Mouse (Mus musculus): ENCODE results near the gene Med20.

Gene Med20

DNA sequence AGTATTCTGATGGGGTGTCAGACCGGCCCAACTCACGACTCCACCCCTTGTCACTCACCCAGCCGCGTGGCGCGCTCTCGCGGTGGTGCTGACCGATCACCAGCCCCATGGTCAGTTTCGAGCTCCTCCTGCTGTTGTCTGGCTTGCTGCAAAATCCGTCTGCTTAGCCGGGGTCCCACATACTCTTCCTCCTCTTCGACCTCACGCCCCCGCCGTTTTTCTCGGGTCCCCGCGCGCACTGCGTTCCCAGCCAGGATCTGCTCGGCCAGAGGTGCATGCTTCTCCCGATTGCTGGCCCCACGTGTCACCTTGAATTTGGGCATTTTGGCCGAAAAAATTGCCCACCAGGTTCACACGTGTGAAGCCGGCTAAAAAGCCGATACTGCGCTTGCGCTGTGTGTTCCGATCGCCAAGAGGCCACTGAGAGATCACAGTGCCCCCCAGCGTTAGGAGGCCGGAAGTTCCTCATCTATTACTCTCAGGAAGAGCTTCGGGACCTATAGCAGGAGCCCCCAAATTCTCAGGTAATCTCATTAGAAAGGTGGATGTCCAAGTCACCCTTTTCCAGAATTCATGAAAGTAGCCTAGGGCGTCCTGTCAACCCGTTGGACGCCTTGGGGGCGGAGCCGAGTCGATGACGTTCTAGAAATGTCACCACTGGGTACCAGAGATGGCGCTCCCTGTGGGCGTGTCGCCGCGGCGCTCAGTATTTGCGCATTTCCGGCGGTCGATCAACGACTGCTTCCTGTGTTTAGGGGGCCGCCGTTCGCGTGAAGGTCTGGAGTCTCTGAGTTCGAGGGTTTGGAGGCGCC, at the start of gene Med20, which contains the start of the genes Bysl and Gm20517:
Gene Med20 (plus strand): TSS at position 734 of the 812 bp plus-strand sequence.
Gene Bysl (minus strand): TSS at position 644 of the 812 bp plus-strand sequence.
Gene Gm20517 (plus strand): TSS at position 741 of the 812 bp plus-strand sequence.
- DNase-seq (ENCODE audit: low spot score) = peak; percentile 96

DNA sequence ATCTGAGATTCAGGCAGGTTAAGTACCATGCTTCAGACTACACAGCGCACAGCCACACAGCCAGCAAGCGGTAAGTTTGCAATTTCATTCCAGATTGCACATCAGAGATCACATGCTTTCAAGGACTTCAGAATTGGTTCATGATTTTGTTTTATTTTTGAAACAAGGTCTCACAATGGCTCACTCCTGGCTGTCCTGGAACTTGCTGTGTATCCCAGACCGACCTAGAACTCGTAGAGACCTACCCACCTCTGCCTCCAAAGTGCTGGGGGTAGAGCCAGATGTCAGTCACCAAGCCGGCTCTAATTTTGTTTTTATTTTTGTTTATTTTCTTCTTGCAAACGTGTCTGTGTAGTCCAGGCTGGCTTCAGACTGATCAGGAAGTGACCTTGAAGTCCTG, 48.5 kb upstream of the Med20 start:
- DNase-seq (ENCODE audit: low spot score) = no peak

DNA sequence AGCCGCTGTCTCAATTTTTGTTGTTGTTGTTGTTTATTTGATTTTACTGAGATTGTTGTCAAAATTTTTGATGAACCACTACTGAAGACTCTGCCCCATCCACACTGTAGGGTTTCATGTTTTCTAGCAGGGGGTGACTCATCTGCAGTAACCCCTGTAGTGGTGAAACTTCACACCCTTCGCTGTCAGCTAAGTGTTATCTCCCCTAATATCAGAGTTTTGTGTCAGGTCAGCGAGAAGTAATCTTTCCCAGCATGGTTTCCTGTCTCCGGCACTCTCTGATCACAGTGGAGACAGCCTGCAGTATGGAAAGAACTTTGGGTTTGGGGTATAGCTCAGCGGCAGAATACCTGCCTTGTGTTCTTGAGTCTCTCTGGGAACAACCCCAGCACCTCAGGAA, 46.8 kb upstream of the Med20 start:
- no peak for DNase-seq (ENCODE audit: low spot score)

DNA sequence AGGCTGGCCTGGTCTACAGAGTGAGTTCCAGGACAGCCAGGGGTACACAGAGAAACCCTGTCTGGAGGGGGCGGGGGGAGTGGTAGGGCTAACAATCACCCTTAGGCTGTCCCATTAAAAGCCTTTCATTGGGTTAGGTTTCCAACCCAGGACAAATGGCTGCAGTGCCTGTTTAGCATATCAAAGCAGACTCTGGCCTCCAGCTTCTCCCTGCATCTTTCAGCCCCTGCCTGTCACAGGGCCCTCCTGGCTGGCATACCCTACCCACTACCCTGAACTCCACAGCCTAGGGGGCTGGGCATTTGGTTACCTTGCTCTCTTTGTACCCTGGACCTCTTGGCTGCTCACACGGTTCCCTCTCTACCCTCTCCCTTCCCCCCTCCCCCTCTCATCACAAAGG, 45.2 kb upstream of the Med20 start:
- DNase-seq (ENCODE audit: low spot score) = no peak

DNA sequence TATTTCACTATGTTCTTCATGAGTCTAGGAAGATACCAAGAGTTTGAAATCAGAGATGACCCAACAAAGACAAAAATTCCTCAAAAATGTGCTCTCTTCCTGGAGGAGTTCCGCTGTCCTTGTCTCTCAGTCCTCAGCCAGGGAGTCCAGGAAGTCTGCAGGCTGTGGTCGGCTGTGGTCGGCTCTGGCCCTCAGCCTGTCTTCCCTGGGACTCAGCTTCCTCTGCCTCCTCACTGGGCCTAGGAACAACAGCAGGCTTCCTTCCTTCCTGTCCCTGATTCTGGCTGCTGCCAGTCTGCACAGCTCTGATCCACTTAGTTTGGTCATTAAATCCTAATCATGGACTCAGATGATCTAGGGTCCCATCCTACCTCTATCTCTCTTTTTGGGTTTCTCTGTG, 44.1 kb upstream of the Med20 start:
- DNase-seq (ENCODE audit: low spot score) = no peak

DNA sequence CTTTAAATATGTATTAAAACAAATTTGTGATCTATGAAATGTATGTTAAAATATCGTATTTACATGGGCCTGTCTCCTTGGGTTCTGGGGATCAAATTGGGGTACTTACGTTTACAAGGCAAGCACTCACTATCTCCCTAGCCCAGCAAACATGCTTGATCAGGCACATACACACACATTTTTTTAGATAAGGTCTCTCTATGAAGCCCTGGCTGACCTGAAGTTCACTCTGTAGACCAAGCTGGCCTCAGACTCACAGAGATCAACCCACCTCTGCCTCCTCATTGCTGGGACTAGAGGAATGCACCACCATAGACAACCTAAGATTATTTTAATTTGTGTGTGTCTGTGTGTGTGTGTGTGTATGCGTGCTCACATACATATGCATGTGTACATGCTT, 43.0 kb upstream of the Med20 start:
- DNase-seq (ENCODE audit: low spot score) = no peak

DNA sequence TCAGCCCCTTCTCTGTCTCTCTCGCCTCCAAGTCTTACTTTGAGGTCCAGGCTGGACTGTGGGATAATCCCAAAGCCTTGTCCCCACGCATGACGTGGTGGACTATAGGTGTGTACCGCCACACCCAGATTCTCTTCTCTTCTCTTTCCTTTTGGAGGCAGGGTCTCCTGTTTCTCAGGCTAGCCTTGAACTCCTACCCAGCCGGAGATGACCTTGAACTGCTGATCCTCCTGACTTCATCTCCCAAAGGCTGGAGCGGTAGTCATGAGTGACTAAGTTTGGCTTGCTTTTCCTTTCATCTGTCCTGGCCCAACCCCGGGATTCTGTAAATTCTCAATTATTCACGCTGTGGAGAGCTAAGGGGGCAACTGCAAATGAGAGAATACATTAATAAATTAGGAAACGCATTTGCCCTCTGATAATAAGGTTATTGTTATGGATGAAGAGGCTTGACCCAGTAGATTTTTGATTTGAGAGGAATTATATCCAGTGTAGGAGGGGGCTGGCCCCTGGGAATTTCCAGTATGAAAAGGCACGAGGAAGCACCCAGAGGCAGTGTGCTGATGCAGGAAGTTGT, 42.3 kb upstream of the Med20 start:
- DNase-seq (ENCODE audit: low spot score) = no peak

DNA sequence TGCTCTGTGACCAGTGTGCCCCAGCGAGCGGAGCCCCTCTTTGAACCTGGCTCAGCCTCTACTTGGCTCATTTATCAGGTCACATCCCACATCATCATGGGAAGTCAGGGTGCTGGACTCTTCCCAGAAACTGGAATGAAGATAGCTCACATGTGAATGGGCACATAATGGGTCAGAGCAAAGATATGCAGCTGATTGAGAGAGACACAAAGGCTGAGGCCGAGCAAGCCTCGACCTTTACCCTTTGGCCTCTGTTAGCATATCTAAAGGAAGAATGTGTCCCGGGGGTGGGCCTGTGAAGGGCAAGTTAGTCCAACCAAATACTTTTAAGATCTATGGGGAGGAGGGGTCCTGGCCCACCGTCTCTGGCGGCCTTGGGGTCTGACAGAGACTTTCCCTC, 39.8 kb upstream of the Med20 start:
- DNase-seq (ENCODE audit: low spot score) = no peak

DNA sequence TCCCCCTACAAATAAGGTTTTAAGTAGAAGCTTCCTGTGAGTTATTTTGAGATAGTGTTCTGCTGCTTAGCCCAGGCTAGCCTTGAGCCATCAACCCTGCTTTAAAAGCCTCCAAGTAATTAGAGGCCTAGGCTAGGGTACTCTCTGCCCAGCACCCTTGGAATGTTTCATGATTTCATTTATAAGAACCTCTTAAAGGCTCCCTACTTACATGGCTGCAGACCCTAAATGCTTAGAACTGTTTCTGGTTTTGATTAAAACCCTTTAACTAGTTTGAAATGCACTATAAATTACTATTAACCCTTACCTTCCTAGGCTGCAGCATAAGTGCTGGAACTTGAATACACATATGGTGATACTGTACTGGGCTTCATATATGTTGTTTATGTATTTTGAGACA, 38.9 kb upstream of the Med20 start:
- no peak for DNase-seq (ENCODE audit: low spot score)

DNA sequence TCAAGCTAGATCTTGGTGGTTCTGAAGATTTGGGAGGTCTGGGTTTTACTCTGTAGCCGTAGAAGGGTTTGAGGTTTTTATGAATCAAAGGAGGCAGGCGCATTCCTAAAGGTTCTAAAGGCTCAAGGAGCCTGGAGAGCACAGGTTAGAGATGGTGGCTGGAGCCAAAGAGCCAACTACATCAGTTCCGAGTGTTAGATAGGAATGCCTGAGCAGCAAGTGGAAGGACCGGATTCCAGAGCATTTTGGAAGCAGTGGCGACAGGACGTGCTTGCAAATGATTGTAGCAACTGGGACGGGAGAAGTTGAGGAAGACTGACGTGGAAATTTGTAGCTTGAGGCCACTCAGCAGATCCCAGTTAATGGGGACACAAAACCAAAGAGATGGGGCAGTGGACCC, 37.4 kb upstream of the Med20 start:
- no peak for DNase-seq (ENCODE audit: low spot score)

DNA sequence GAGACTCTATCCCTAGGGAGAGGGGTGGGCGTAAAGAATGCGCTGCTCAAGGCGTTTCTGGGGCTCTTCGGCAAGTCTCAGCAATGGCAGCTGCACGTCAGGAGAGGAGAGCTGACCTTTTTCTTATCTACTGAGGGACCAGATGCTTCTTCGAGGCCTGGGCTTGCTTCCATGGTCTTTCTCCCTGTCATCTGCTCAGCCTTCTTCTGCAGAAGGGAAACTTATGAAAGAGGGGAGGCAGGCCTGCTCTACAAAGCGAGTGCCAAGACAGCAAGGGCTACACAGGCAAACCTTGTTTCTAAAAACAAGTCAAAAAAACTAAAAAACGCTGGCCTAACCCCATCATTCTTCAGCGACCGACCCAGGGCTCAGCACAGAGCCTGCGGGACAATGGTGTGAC, 36.6 kb upstream of the Med20 start:
- DNase-seq (ENCODE audit: low spot score) = no peak

DNA sequence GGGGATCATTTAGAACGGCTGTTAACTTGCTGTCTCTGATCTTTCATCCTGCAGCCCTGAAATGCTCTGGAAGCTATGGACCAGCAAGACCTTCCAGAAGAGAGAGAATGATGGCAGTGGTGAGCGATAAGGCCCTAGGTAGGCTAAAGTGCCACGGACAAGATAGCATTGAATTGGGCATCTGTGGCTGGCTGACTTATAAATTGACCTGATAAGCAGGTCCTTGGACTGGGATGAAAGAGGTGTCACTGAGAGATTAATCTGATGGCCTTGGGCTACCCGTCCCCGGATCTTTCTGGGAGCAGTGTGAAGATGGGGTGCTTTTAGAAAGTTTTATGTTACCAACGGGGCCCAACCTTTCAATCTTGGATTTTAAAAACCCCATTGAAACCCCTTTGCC, 32.7 kb upstream of the Med20 start:
- no peak for DNase-seq (ENCODE audit: low spot score)

DNA sequence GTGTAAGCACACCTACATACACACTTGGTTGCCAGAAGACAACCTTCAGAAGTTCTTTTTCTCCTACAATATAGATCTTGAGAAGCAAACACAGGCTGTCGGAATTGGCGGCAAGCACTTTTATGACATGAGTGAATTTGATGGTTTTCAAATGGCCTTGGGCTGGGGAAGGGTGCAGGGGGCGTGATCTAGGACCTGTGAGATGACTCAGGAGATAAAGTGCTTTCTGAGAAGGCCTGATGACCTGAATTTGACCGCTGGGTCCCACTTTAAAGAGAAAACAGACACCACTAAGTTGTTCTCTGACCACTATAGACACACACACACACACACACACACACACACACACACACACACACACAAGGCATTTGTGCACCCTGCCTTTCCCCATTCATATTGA, 30.4 kb upstream of the Med20 start:
- no peak for DNase-seq (ENCODE audit: low spot score)

DNA sequence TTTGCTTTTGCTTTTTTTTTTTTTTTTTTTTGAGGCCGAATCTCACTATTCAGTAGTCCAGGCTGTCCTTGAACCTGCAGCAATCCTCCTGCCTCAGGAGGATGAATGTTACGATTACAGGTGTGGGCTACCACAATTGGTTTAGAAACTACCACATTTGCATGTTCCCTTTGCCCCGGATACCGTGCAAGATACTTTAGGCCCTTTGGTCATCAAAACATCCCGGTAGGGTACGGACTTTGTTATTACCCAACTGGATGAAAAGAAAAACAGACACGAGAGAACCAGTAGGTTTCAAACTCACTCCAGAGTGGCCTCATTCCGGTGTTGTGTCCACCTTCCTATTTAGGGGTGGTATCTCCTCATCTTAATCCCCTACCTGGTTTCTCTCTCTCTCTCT, 22.9 kb upstream of the Med20 start:
- no peak for DNase-seq (ENCODE audit: low spot score)

DNA sequence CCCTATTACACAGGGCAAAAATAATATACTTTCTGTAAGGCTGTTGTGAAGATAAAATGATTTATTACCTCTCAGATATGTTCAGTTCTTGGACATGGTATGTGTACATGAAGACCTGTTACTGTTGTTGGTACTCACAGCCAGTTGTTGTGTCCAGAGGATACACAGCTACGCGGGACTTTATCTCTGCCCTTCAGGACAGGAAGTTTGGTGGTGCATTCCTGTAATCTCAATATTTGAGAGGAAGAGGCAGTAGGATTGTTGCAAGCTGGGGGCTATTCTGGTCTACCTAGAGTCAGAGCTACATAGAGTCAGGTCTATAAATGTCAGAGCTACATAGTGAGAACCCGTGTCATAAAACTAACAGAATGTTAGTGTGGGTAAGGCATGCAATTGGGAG, 20.3 kb upstream of the Med20 start:
- DNase-seq (ENCODE audit: low spot score) = no peak

DNA sequence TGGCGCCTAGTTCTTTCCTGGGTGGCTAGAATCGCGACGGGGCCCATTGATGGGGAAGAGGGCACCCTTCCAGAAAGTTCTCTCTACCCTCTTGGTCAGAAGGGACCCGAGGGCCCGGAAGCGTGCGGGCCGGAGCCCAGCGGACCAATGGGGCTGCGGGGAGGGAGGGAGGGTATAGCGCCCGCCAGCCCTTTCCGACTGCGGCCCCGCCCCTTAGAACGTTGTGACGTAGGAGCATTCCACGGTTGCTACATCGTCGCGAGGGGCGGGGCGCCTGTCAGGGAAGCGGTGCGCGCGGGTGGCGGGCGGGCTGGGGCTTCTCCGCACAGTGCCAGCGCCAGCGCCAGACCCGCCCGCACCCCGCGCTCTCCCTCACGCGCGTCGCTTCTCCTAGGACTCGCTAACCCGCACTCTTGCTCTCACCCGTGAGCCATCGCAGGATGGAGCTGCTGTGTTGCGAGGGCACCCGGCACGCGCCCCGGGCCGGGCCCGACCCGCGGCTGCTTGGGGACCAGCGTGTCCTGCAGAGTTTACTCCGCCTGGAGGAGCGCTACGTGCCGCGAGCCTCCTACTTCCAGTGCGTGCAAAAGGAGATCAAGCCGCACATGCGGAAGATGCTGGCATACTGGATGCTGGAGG, 18.0 kb upstream of the Med20 start:
- DNase-seq (ENCODE audit: low spot score) = peak; percentile 92

DNA sequence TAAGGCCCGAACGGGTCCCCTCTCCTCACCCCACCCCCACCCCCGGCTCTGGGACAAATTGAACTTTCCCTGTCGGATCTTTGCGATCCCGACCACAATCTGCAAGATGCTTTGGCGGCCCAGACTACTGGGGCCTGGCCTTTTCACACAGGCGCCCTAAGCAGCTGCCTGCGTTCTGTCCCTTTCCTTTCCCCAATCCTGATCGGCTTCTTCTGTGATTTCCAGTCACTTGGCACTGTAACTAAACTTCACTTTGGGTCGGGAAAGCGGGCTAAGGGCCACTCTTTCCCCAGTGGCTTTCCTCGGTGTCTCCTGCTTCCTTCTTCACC, 17.6 kb upstream of the Med20 start:
- DNase-seq (ENCODE audit: low spot score) = no peak

DNA sequence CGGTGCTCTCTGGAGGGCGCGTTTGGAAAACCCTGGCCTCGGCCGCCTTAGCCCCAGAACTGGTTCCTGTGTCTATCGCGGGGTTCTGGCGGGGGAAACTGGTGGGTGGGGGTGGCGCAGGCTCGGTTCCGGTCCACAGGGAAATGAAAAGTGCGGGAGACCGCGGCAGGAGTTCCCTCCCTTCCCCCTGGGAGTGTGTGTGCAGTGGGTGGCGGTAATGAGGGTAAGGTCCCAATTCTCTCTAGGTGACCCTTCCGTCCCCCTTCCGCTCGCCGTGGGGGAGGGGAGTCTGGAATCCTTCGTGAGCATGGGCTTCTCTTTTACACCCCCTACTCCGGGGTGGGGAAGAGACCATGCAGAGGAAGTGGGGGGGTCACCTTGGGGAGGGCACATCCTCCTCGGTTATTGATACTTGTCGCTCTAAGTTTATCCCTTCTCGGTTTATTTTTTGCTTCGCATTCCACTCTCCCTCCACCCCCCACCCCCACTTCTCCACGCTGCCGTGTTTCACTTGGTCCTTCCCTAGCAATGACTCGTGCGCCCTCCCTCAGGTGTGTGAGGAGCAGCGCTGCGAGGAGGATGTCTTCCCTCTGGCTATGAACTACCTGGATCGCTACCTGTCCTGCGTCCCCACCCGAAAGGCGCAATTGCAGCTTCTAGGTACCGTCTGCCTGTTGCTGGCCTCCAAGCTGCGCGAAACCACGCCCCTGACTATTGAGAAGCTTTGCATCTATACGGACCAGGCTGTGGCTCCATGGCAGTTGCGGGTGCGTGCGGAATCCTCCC, 17.0 kb upstream of the Med20 start:
- no peak for DNase-seq (ENCODE audit: low spot score)

DNA sequence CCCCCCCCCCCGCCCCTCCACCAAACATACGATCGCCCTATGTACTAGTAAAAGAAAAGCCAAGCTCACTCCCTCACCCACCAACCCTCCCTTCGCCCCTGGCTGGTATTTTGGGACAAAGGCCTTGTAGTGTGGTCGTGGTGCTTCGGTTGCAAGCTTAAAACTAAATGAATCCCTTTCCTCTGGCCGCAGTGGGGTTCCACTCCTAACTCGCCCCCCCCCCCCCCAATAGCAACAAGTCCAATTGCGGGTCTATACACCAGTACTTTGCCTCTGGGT, 16.5 kb upstream of the Med20 start:
- no peak for DNase-seq (ENCODE audit: low spot score)

DNA sequence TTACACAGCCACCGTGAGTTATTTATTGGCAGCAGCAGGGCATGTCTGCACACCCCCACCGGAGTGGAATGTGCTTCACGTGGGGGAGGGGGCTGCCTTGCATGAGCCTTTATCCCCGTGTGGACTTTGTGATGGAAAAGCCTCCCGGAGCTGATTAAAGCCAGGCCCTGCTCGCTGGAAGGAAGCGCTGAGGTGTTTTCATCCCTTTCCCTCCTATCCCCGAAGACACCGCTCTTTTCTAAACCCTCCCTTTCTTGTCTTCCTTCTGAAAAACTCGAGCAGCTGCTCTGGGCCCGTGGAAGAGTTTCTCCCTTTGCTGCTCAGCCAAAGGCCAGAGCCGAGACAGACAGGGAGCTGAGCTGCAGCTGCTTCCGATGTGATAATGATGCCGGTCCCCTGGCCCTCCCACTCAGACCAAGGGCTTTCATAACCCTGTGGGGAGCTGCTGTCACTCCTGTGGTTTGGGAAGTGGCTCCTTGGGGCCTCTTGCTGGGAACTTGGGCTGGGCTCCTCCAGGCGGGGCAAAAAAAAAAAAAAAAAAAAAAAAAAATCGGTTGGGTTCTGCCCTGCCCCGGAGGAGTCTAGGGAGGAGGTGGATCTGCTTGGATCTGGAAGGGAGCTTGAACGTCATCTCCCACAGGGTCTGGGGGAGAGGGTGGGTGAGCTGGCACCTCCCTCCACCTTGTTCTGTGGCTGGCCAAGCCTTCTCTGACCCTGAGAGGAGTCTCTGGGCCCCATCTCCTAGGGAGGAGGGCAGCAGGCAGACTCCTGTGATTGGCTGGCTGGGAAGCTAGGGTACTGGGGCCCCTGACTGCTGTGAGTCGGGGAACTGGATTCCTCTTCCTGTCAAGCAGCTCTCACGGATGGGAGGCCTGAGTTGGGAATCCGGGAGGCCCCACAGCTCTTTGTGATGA, 15.9 kb upstream of the Med20 start:
- DNase-seq (ENCODE audit: low spot score) = peak; percentile 51

DNA sequence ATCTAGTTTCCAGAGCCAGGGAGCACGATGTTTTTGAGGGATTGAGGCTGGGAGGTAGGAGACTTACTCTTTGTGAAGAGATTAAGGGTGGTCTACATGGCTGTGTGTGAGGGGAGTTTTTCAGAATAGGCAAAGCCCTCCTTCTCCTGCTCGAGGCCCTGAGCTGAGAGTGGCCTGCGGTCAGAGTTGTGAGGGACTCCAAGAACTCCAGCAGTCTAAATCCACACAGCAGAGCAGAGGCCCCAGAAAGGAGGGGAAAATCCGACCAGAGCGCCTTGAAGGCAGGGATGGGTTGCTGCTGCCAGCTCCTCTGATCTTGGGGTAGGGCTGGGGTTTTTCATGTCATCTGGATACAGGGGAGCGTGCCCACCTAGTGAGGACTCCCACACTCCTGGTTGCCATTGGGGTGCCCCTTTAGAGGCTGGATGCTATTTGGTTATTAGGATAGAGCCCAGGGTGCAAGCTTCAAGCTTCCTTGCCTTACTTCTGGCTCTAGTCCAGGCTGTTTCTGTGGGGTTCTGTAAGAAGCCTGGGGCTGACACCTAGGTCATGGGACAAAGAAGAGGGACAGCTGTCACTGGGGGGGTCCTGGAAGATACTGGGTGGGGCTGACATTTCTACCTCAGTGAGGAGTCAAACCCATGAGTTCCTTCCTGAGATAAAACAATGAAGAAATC, 15.1 kb upstream of the Med20 start:
- no peak for DNase-seq (ENCODE audit: low spot score)
